Mouse (Mus musculus): ENCODE data around the gene Tnnt3.

DNA sequence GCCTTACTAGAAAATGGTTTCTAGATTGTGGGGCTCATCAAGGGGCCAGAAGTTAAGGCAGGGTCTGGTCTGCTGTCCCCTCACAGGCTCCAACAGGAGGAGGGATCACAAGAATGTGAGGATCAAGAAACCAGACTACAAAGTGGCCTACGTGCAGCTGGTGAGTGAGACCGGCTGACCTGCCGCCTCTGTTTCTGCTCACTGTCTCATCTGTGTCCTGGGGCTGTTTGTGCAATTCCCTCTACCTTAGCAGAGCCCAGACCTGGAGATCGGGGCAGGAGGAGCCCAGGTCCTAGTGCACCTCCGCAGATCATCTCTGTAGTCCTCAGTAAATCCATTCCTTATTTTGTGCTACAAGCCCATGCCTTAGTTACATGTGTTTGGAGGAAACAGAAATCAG is 38.5 kb downstream of the Tnnt3 start:
- TF ChIP-seq POLR2A (IDR thresholded peaks at IDR 0.05; ENCODE audit: low read depth, low read length) = no peak
- TF ChIP-seq CTCF (IDR thresholded peaks at IDR 0.05; ENCODE audit: extremely low read depth, insufficient read depth, insufficient read length, insufficient replicate concordance) = no peak
